Mouse (Mus musculus): ENCODE data around the gene Trpm4.

Trpm4 gene

GRCm38 (mm10) chr7:45312686-45313453, 20.7 kb downstream of the Trpm4 start:
- DNase-seq (ENCODE audit: low spot score): no peak

- no peak for DNase-seq (ENCODE audit: low spot score)
These were observed 21.6 kb downstream of the Trpm4 start for GRCm38 (mm10) chr7:45312023-45312422.

- DNase-seq (ENCODE audit: low spot score): peak; percentile 33
These were observed 24.1 kb downstream of the Trpm4 start for GRCm38 (mm10) chr7:45309455-45309854.

- no peak for DNase-seq (ENCODE audit: low spot score)
These were observed 24.9 kb downstream of the Trpm4 start for GRCm38 (mm10) chr7:45308551-45309240.

- peak; percentile 53 for DNase-seq (ENCODE audit: low spot score)
These were observed 28.3 kb downstream of the Trpm4 start for GRCm38 (mm10) chr7:45305275-45305674.

GRCm38 (mm10) chr7:45304869-45305268, 28.7 kb downstream of the Trpm4 start:
- no peak for DNase-seq (ENCODE audit: low spot score)

- no peak for DNase-seq (ENCODE audit: low spot score)
These were observed 31.0 kb downstream of the Trpm4 start for GRCm38 (mm10) chr7:45302626-45303025.

GRCm38 (mm10) chr7:45300270-45300669, 33.3 kb downstream of the Trpm4 start:
- DNase-seq (ENCODE audit: low spot score): peak; percentile 60

- peak; percentile 29 for DNase-seq (ENCODE audit: low spot score)
These were observed 33.8 kb downstream of the Trpm4 start for GRCm38 (mm10) chr7:45299752-45300151.

GRCm38 (mm10) chr7:45297563-45297962, 36.0 kb downstream of the Trpm4 start:
- DNase-seq (ENCODE audit: low spot score): no peak

GRCm38 (mm10) chr7:45296626-45297025, 37.0 kb downstream of the Trpm4 start:
- no peak for DNase-seq (ENCODE audit: low spot score)

GRCm38 (mm10) chr7:45286486-45286885, 47.1 kb downstream of the Trpm4 start:
- no peak for DNase-seq (ENCODE audit: low spot score)

- peak; percentile 81 for DNase-seq (ENCODE audit: low spot score)
These were observed 56.3 kb downstream of the Trpm4 start, which contains the start of gene Slc6a21 for GRCm38 (mm10) chr7:45277136-45277760. Gene Slc6a21 (plus strand): TSS chr7:45277513.

GRCm38 (mm10) chr7:45273672-45274071, 59.9 kb downstream of the Trpm4 start:
- DNase-seq (ENCODE audit: low spot score): no peak

GRCm38 (mm10) chr7:45272786-45273412, 60.7 kb downstream of the Trpm4 start:
- no peak for DNase-seq (ENCODE audit: low spot score)

- no peak for DNase-seq (ENCODE audit: low spot score)
These were observed 68.1 kb downstream of the Trpm4 start for GRCm38 (mm10) chr7:45265518-45265917.

- DNase-seq (ENCODE audit: low spot score): no peak
These were observed 69.2 kb downstream of the Trpm4 start for GRCm38 (mm10) chr7:45264348-45264747.

GRCm38 (mm10) chr7:45263006-45263607, 70.5 kb downstream of the Trpm4 start:
- DNase-seq (ENCODE audit: low spot score): no peak

GRCm38 (mm10) chr7:45262266-45262665, 71.3 kb downstream of the Trpm4 start:
- DNase-seq (ENCODE audit: low spot score): no peak

GRCm38 (mm10) chr7:45259281-45259680, 74.3 kb downstream of the Trpm4 start:
- no peak for DNase-seq (ENCODE audit: low spot score)

GRCm38 (mm10) chr7:45257063-45257840, 76.3 kb downstream of the Trpm4 start:
- no peak for DNase-seq (ENCODE audit: low spot score)

Measured in urinary bladder, postnatal 25 days (tissue).